Mouse (Mus musculus) lung, embryonic 14.5 days (tissue): ENCODE data around the gene Nrxn3. TPM values are rescaled to one million over a fixed set of nuclear protein-coding genes. Genes with fewer than 3 reads are reported as not detected.

Experiments used
- ATAC-seq: fragments of 200-750 bp; cut with Nextera tagmentation; 2 replicates; pipeline ENCODE4 v1.8.0; 2017; ENCODE audit warnings: mild to moderate bottlenecking, moderate TSS enrichment, moderate library complexity; ENCODE audit not compliant: insufficient read depth
- DNase-seq: peaks from one replicate; pipeline ENCODE4 v3.0.0-alpha.2; 2015
- H3K27ac ChIP-seq: fragments of 300-500 bp; sonication (generic); 2 replicates; pipeline ENCODE4 v1.5.1; 2014; ENCODE audit warnings: low read depth, mild to moderate bottlenecking, moderate library complexity
- H3K27me3 ChIP-seq: fragments of 300-500 bp; sonication (generic); 2 replicates; pipeline ENCODE4 v1.6.1; 2014; ENCODE audit warnings: low read length, control low read depth; ENCODE audit not compliant: insufficient read depth
- H3K36me3 ChIP-seq: fragments of 300-500 bp; sonication (generic); 2 replicates; pipeline ENCODE4 v1.6.1; 2014; ENCODE audit warnings: control low read depth; ENCODE audit not compliant: insufficient read depth
- H3K4me1 ChIP-seq: fragments of 300-500 bp; sonication (generic); 2 replicates; pipeline ENCODE4 v1.6.1; 2014; ENCODE audit warnings: antibody characterized with exemption, control low read depth; ENCODE audit not compliant: insufficient read depth
- H3K4me2 ChIP-seq: fragments of 300-500 bp; sonication (generic); 2 replicates; pipeline ENCODE4 v1.6.1; 2014; ENCODE audit warnings: mild to moderate bottlenecking
- H3K4me3 ChIP-seq: fragments of 300-500 bp; sonication (generic); 2 replicates; pipeline ENCODE4 v1.5.1; 2014; ENCODE audit warnings: low read depth, low read length
- H3K9ac ChIP-seq: fragments of 300-500 bp; sonication (generic); 2 replicates; pipeline ENCODE4 v1.6.1; 2014
- H3K9me3 ChIP-seq: fragments of 300-500 bp; sonication (generic); 2 replicates; pipeline ENCODE4 v1.6.1; 2016; ENCODE audit warnings: low read depth, low read length, control low read depth
- CTCF ChIP-seq: IDR thresholded peaks from 2 replicates; pipeline ENCODE4 v1.5.1; 2016; ENCODE audit warnings: antibody characterized with exemption, low read depth
- WGBS: fragments of 180-500 bp; shearing (Covaris S2); extraction: QIAGEN DNeasy Blood & Tissue Kit; methylation state at CpG from one replicate; pipeline ENCODE4 v1.1.7; 2014; 5-methylcytosine and 5-hydroxymethylcytosine counted together
- polyA plus RNA-seq: library from polyadenylated mRNA; unstranded; fragments of >200 nt; fragmentation: Nextera tagmentation; extraction: Ambion mirVana; gene quantifications from 2 replicates; pipeline ENCODE4 v1.2.1, GENCODE M21; 2014

The Nrxn3 gene
- polyA plus RNA-seq, 1 experiment from 2014 or later = 3.9 TPM

DNA sequence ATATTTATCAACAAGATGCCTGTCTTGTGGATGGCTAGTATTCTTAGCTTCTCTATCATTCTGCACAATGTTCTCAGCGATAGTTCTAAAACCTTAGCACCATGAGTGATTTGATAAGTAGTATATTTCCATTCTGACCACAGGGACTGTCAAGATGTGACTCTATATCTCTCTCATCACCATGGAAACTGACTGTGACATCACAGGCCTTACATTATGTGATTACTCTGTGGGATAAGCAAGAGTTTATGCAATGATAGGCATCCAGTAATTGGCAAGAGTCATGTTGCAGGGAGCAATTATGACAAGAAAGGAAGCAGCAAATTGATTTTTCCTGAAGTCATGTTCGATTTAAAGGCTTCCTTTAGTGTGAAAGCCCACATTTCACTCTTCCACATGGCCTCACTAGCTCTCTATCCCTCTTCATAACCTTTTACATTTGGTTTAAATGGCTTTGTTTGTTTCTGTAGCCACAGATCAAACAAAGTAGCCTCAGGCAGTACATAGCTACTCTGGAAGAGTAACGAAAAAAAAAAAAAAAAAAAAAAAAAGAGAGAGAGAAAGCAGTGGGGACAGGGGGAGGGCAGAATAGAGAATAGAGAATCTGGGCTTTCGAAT, 532.7 kb downstream of the Nrxn3 start:
- Histone ChIP-seq H3K27ac (no peak overlapping the region), H3K9ac (no peak overlapping the region), H3K36me3 (no peaks in the 10 kb centered on the region), H3K4me2 (no peak overlapping the region), H3K4me1 (no peaks in the 10 kb centered on the region), H3K27me3 (no peaks in the 10 kb centered on the region), H3K4me3 (no peak overlapping the region), H3K9me3 (no peaks in the 10 kb centered on the region)
- DNase-seq (no peak), ATAC-seq (no peak)
- WGBS = 61% methylated on average over 4 of the region's 4 CpGs
- TF ChIP-seq CTCF = no peak

GRCm38 (mm10) chr12:89258879-89259278, 536.2 kb downstream of the Nrxn3 start:
- Histone ChIP-seq H3K27ac (no peak overlapping the region), H3K4me1 (no peaks in the 10 kb centered on the region), H3K9me3 (no peaks in the 10 kb centered on the region), H3K9ac (no peak overlapping the region), H3K27me3 (no peaks in the 10 kb centered on the region), H3K4me2 (no peak overlapping the region), H3K4me3 (no peak overlapping the region), H3K36me3 (no peaks in the 10 kb centered on the region)
- WGBS = 84% methylated on average over 3 of the region's 3 CpGs
- no peak for DNase-seq
- ATAC-seq = no peak
- no peak for TF ChIP-seq CTCF

DNA sequence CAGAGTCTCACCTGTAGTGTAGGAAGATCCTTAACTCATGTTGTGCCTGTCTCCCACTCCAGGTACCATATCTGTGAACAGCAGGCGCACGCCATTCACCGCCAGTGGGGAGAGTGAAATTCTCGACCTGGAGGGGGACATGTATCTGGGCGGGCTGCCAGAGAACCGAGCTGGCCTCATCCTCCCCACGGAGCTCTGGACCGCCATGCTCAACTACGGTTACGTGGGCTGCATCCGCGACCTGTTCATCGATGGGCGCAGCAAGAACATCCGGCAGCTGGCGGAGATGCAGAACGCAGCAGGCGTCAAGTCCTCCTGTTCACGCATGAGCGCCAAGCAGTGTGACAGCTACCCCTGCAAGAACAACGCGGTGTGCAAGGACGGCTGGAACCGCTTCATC, 537.4 kb downstream of the Nrxn3 start:
- no peak for TF ChIP-seq CTCF
- DNase-seq (no peak), ATAC-seq (no peak)
- no peak overlapping the region for H3K27ac ChIP-seq
- H3K27me3 ChIP-seq = no peaks in the 10 kb centered on the region
- no peaks in the 10 kb centered on the region for H3K9me3 ChIP-seq
- H3K9ac ChIP-seq = no peak overlapping the region
- no peaks in the 10 kb centered on the region for H3K36me3 ChIP-seq
- H3K4me3 ChIP-seq = no peak overlapping the region
- 76% methylated on average over 24 of the region's 24 CpGs for WGBS
- H3K4me1 ChIP-seq = no peaks in the 10 kb centered on the region
- no peak overlapping the region for H3K4me2 ChIP-seq

- TF ChIP-seq CTCF = no peak
- Histone ChIP-seq H3K36me3 (no peaks in the 10 kb centered on the region), H3K4me3 (no peak overlapping the region), H3K9me3 (no peaks in the 10 kb centered on the region), H3K27ac (no peak overlapping the region), H3K4me2 (no peak overlapping the region), H3K9ac (no peak overlapping the region), H3K27me3 (no peaks in the 10 kb centered on the region), H3K4me1 (no peaks in the 10 kb centered on the region)
- ATAC-seq (no peak), DNase-seq (no peak)
- WGBS = 64% methylated on average over 1 of the region's 1 CpGs
Observed at GRCm38 (mm10) chr12:89262261-89262660, 539.6 kb downstream of the Nrxn3 start.

GRCm38 (mm10) chr12:89282362-89283343, 560.0 kb downstream of the Nrxn3 start:
- no peak overlapping the region for H3K27ac ChIP-seq
- 69% methylated on average over 6 of the region's 6 CpGs for WGBS
- H3K4me2 ChIP-seq = no peak overlapping the region
- no peak for TF ChIP-seq CTCF
- no peaks in the 10 kb centered on the region for H3K36me3 ChIP-seq
- ATAC-seq (no peak), DNase-seq (no peak)
- no peak overlapping the region for H3K9ac ChIP-seq
- H3K4me3 ChIP-seq = no peak overlapping the region
- no peaks in the 10 kb centered on the region for H3K4me1 ChIP-seq
- H3K9me3 ChIP-seq = no peaks in the 10 kb centered on the region
- no peaks in the 10 kb centered on the region for H3K27me3 ChIP-seq

GRCm38 (mm10) chr12:89284412-89284811, 561.7 kb downstream of the Nrxn3 start:
- H3K27ac ChIP-seq = no peak overlapping the region
- H3K4me1 ChIP-seq = no peaks in the 10 kb centered on the region
- no peak for ATAC-seq
- DNase-seq = no peak
- H3K9me3 ChIP-seq = no peaks in the 10 kb centered on the region
- H3K9ac ChIP-seq = no peak overlapping the region
- no peak overlapping the region for H3K4me2 ChIP-seq
- no peak for TF ChIP-seq CTCF
- H3K4me3 ChIP-seq = no peak overlapping the region
- H3K36me3 ChIP-seq = no peaks in the 10 kb centered on the region
- 88% methylated on average over 3 of the region's 3 CpGs for WGBS
- no peaks in the 10 kb centered on the region for H3K27me3 ChIP-seq

DNA sequence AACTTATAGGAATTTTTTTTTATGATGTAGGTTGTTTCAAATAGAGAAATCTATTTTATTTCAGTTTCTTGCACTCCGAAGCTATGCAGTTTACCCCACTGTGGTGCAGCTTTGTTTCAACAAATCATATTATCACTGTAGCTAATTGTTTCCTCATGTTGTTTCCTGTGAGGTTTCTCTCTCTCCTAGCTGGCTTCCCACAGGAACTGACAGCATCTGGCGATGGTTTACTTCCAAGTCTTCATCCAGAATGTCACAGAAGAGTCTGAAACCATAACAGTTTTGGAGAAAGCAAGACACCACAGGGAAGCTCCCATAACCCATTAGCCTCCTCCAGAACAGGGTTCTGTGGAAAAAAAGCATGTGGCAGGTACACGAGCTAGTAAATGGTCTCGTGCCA, 564.4 kb downstream of the Nrxn3 start:
- no peak for DNase-seq
- 48% methylated on average over 4 of the region's 4 CpGs for WGBS

More for the DNA sequence above, 564.4 kb downstream of the Nrxn3 start:
- Histone ChIP-seq H3K4me3 (no peak overlapping the region), H3K36me3 (no peaks in the 10 kb centered on the region), H3K4me1 (no peaks in the 10 kb centered on the region), H3K4me2 (no peak overlapping the region), H3K9ac (no peak overlapping the region), H3K27me3 (no peaks in the 10 kb centered on the region), H3K9me3 (no peaks in the 10 kb centered on the region), H3K27ac (no peak overlapping the region)
- no peak for ATAC-seq
- TF ChIP-seq CTCF = no peak
